Mouse (Mus musculus) lung, embryonic 14.5 days (tissue): ENCODE measurements around the gene Plekhh3. TPM values are rescaled to one million over a fixed set of nuclear protein-coding genes. Genes with fewer than 3 reads are reported as not detected.
A peak's percentile ranks its signal among the peaks of the same experiment; 100 is the strongest.

Experiments
- ATAC-seq: fragments of 200-750 bp; cut with Nextera tagmentation; 2 replicates; pipeline ENCODE4 v1.8.0; 2017; ENCODE audit warnings: mild to moderate bottlenecking, moderate TSS enrichment, moderate library complexity; ENCODE audit not compliant: insufficient read depth
- DNase-seq: peaks from one replicate; pipeline ENCODE4 v3.0.0-alpha.2; 2015
- H3K27ac ChIP-seq: fragments of 300-500 bp; sonication (generic); 2 replicates; pipeline ENCODE4 v1.5.1; 2014; ENCODE audit warnings: low read depth, mild to moderate bottlenecking, moderate library complexity
- H3K27me3 ChIP-seq: fragments of 300-500 bp; sonication (generic); 2 replicates; pipeline ENCODE4 v1.6.1; 2014; ENCODE audit warnings: low read length, control low read depth; ENCODE audit not compliant: insufficient read depth
- H3K36me3 ChIP-seq: fragments of 300-500 bp; sonication (generic); 2 replicates; pipeline ENCODE4 v1.6.1; 2014; ENCODE audit warnings: control low read depth; ENCODE audit not compliant: insufficient read depth
- H3K4me1 ChIP-seq: fragments of 300-500 bp; sonication (generic); 2 replicates; pipeline ENCODE4 v1.6.1; 2014; ENCODE audit warnings: antibody characterized with exemption, control low read depth; ENCODE audit not compliant: insufficient read depth
- H3K4me2 ChIP-seq: fragments of 300-500 bp; sonication (generic); 2 replicates; pipeline ENCODE4 v1.6.1; 2014; ENCODE audit warnings: mild to moderate bottlenecking
- H3K4me3 ChIP-seq: fragments of 300-500 bp; sonication (generic); 2 replicates; pipeline ENCODE4 v1.5.1; 2014; ENCODE audit warnings: low read depth, low read length
- H3K9ac ChIP-seq: fragments of 300-500 bp; sonication (generic); 2 replicates; pipeline ENCODE4 v1.6.1; 2014
- H3K9me3 ChIP-seq: fragments of 300-500 bp; sonication (generic); 2 replicates; pipeline ENCODE4 v1.6.1; 2016; ENCODE audit warnings: low read depth, low read length, control low read depth
- CTCF ChIP-seq: IDR thresholded peaks from 2 replicates; pipeline ENCODE4 v1.5.1; 2016; ENCODE audit warnings: antibody characterized with exemption, low read depth
- WGBS: fragments of 180-500 bp; shearing (Covaris S2); extraction: QIAGEN DNeasy Blood & Tissue Kit; methylation state at CpG from one replicate; pipeline ENCODE4 v1.1.7; 2014; 5-methylcytosine and 5-hydroxymethylcytosine counted together
- polyA plus RNA-seq: library from polyadenylated mRNA; unstranded; fragments of >200 nt; fragmentation: Nextera tagmentation; extraction: Ambion mirVana; gene quantifications from 2 replicates; pipeline ENCODE4 v1.2.1, GENCODE M21; 2014

Plekhh3 gene
- polyA plus RNA-seq, 1 experiment from 2014 or later: 15.9 TPM

DNA sequence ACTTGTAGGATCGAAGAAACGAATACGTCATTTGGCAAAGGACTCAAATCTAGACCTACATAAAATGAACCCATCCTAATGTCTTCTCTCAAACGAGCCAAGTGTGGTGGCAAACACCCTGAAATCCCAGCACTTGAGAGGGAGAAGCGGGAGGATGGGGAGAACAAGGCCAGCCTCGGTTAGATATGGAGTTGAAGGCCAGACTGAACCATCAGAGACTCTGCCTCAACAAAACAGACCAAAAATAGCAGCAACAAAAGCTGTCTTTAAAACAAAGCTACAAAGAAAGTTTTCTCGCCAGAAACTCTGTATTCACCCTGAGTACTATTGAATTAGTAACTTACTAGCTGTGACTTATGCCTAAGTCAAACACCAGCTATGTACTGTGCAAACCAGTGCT lies 34.2 kb downstream of the Plekhh3 start:
- TF ChIP-seq CTCF: no peak
- Histone ChIP-seq H3K27ac (peak overlapping the region; percentile 3; the same call in 1 of the 2 replicates), H3K27me3 (peaks cover 9% of the 10 kb centered on the region; the same call in 1 of the 2 replicates), H3K36me3 (no peaks in the 10 kb centered on the region), H3K4me1 (peaks cover 11% of the 10 kb centered on the region), H3K9ac (no peak overlapping the region), H3K4me2 (no peak overlapping the region), H3K9me3 (no peaks in the 10 kb centered on the region), H3K4me3 (no peak overlapping the region)
- DNase-seq: no peak
- no peak for ATAC-seq
- WGBS: 59% methylated on average over 7 of the region's 7 CpGs

DNA sequence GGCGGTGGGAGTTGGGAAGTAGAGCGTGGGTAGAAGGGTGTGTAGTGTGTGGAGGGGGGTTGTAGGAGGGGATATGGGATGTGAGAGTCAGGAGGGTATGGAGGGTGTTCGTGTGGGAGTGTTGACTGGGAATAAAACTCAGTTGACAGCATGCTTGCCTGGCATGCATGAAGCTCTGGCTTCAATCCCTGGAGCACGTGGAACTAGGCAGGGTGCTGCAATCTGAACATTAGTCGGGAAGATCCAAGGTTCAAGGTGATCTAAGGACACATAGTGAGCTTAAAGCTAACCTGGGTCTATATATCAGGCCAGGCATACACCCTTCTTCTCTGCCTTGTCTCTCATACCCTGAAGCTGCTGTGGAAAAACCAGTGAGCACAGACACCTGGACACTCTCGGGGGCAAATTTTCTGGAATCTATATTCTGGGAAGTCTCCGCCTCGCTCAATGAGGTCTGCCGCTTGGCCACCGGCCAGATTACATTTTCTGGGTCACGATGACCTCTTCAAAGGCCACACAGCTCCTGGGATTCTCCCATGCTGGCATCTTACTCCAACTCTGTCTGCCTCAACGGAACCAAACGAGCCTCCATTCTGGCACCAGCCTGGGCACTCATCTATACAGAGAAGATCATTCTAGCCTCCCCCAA lies 36.8 kb downstream of the Plekhh3 start:
- WGBS: 70% methylated on average over 13 of the region's 13 CpGs
- no peaks in the 10 kb centered on the region for H3K9me3 ChIP-seq

DNA sequence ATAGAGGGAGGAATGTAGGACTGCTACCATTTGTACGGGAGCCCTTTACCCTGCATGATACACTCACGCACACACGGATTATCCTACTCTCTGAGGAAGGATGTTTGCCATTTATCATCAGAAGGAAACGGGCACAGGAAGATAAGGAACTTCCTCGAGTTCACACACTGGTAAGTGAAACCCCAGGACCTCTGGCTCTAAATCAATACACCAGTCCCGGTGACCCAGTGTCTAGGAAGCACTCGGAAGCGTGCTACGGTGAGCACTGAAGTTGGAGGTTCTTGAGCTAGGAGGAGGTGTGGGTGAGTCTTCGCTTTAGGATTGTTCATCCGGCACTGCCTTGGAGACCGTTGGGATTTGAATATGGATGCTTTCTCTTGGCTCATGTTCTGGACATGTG lies 38.1 kb downstream of the Plekhh3 start:
- no peaks in the 10 kb centered on the region for H3K4me1 ChIP-seq
- no peaks in the 10 kb centered on the region for H3K27me3 ChIP-seq
- H3K36me3 ChIP-seq: no peaks in the 10 kb centered on the region
- ATAC-seq: no peak
- no peaks in the 10 kb centered on the region for H3K9me3 ChIP-seq
- DNase-seq: peak; percentile 37
- no peak overlapping the region for H3K4me2 ChIP-seq
- H3K27ac ChIP-seq: no peak overlapping the region
- H3K9ac ChIP-seq: no peak overlapping the region
- TF ChIP-seq CTCF: no peak
- no peak overlapping the region for H3K4me3 ChIP-seq
- WGBS: 47% methylated on average over 12 of the region's 12 CpGs

More for the DNA sequence above, 36.8 kb downstream of the Plekhh3 start:
- no peak for DNase-seq
- no peak overlapping the region for H3K4me2 ChIP-seq
- no peak overlapping the region for H3K9ac ChIP-seq
- 0 out of 2 replicates have a peak, but pooled peaks cover under 1% of the 10 kb centered on the region for H3K27me3 ChIP-seq
- peaks cover 5% of the 10 kb centered on the region; the same call in 1 of the 2 replicates for H3K4me1 ChIP-seq
- H3K4me3 ChIP-seq: no peak overlapping the region
- H3K36me3 ChIP-seq: no peaks in the 10 kb centered on the region
- no peak for ATAC-seq
- no peak for TF ChIP-seq CTCF
- H3K27ac ChIP-seq: no peak overlapping the region

DNA sequence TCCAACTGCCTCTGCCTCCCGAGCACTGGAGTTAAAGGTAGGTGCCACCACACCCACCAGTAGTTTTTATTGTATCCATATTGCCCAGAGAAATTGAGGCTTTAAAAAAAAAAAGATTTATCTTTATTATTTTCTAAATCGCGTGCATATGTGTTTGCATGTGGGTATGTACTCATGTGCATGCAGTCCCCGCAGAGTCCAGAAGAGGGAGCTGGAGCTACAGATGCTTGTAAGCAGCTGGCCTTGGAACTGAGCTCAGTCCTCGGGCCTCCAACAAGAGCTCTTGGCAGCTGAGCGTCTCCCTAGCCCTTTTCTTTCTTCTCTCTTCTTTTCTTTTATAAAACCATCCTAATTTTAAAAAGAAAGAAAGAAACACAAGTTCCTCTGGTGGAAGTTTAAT lies 39.5 kb downstream of the Plekhh3 start:
- Histone ChIP-seq H3K9ac (no peak overlapping the region), H3K4me2 (no peak overlapping the region), H3K9me3 (no peaks in the 10 kb centered on the region), H3K27me3 (no peaks in the 10 kb centered on the region), H3K4me1 (no peaks in the 10 kb centered on the region), H3K4me3 (no peak overlapping the region), H3K27ac (no peak overlapping the region), H3K36me3 (peaks cover under 1% of the 10 kb centered on the region; the same call in 1 of the 2 replicates)
- 86% methylated on average over 6 of the region's 6 CpGs for WGBS
- no peak for ATAC-seq
- peak; percentile 69 for DNase-seq
- peak; percentile 51 for TF ChIP-seq CTCF

DNA sequence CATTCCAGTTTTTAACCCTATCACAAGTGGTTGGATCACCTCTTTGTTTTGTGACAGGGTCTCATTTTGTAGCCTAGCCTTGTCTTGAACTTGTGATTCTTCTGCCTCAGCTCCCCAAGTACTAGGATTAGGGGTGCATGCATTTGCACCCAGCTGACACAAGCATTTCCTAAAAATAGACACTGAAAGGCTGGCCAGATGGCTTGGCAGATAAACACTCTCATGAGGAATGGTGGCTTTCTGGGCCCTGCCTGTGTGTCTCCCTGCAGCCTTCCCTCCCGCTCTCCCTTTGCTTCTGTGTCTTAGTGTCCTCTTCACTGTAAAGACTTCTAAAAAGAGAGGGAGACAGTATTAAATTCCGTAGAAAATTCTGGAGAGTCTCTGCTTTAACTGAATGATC lies 40.0 kb downstream of the Plekhh3 start:
- WGBS: 89% methylated on average over 2 of the region's 2 CpGs
- no peak for ATAC-seq
- H3K36me3 ChIP-seq: peaks cover 5% of the 10 kb centered on the region

DNA sequence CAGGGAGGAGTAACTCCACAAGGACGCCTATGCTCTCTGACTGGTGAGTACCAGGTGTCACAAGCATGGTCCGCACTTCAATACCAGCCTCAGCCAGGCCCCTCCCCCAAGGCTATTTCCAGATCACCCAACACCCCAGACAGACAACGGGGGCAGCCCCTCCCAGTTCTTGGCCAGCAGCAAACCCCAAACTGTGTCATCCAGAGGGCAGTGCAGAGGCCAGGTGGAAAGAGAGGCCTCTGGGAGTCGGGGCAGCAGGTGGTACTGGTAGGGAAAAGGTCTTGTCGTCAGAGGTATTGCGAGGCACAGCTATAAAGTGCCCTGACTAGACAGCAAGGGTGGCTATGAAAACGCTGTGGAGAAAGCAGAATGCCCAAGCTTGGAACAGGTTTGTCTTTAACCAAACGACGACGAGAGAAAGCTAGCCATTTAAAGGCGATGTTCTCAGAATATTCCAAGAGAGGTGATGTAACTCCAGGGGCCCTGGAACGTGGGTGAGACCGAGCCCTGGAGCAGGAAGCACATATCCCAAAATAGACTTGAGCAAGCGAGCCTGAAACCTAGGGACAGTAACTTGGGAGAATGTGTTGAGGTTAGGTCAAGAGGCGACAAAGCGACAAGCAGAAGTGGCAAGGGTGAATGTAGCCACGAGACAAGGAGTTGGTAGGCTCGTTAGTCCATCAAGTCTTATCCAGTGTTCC lies 40.9 kb downstream of the Plekhh3 start:
- Histone ChIP-seq H3K36me3 (peaks cover 15% of the 10 kb centered on the region), H3K27ac (peak overlapping the region; percentile 36; the same call in 1 of the 2 replicates), H3K27me3 (no peaks in the 10 kb centered on the region), H3K4me2 (no peak overlapping the region), H3K9ac (no peak overlapping the region), H3K4me3 (no peak overlapping the region), H3K9me3 (no peaks in the 10 kb centered on the region), H3K4me1 (no peaks in the 10 kb centered on the region)
- DNase-seq (no peak), ATAC-seq (no peak)
- WGBS: 34% methylated on average over 18 of the region's 18 CpGs
- no peak for TF ChIP-seq CTCF

More for the DNA sequence above, 40.0 kb downstream of the Plekhh3 start:
- TF ChIP-seq CTCF: no peak
- Histone ChIP-seq H3K4me1 (no peaks in the 10 kb centered on the region), H3K4me3 (no peak overlapping the region), H3K27ac (no peak overlapping the region), H3K9ac (no peak overlapping the region), H3K27me3 (no peaks in the 10 kb centered on the region), H3K9me3 (no peaks in the 10 kb centered on the region), H3K4me2 (no peak overlapping the region)
- no peak for DNase-seq

DNA sequence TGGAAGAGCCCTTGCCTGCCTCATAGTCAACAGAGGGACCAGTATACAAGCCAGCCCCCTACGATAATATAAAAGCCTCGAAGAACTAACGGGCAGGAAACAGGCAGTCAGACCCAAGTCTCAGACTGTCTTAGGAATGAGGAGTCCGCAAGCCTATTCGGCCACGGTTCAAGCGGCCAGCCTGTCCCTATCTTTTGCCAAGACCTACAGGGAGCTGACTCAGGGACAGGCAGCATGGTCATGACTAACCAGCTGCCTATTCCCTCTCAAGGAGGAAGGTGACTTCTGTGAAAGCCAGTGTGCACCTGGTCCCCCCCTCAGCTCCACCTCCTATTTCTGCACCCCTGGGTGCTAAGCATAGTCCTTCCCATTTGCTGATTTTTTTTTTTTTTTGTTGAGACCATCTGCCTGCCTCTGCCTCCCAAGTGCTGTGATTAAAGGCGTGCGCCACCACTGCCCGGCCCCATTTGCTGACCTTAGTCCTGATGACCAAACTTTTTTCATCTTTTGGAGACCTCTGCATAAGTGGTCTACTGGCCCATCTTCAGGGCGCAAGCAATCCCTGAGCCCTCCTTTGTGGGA lies 42.1 kb downstream of the Plekhh3 start:
- H3K27me3 ChIP-seq: no peaks in the 10 kb centered on the region
- DNase-seq (no peak), ATAC-seq (no peak)
- no peak for TF ChIP-seq CTCF
- H3K9me3 ChIP-seq: no peaks in the 10 kb centered on the region
- no peak overlapping the region for H3K4me3 ChIP-seq
- H3K36me3 ChIP-seq: peaks cover 20% of the 10 kb centered on the region
- H3K4me2 ChIP-seq: no peak overlapping the region
- no peak overlapping the region for H3K27ac ChIP-seq
- 77% methylated on average over 11 of the region's 11 CpGs for WGBS
- no peaks in the 10 kb centered on the region for H3K4me1 ChIP-seq
- no peak overlapping the region for H3K9ac ChIP-seq
